Mouse (Mus musculus) thymus, adult 2 months (tissue): Measurements from ENCODE around the gene E2f3. TPM values are rescaled to one million over a fixed set of nuclear protein-coding genes. Genes with fewer than 3 reads are reported as not detected.

Experiments
- DNase-seq: peaks from one replicate; pipeline ENCODE4 v3.0.0; 2021
- H3K27ac ChIP-seq: fragments of 200-500 bp; 2 replicates; pipeline ENCODE4 v1.5.1; 2012; ENCODE audit warnings: low read length, control low read depth; ENCODE audit not compliant: control insufficient read depth, insufficient read depth
- H3K27me3 ChIP-seq: fragments of 200-500 bp; 2 replicates; pipeline ENCODE4 v1.6.1; 2012; ENCODE audit warnings: mild to moderate bottlenecking, low read length, moderate library complexity, mixed read lengths; ENCODE audit not compliant: control insufficient read depth, insufficient read depth
- H3K36me3 ChIP-seq: fragments of 200-500 bp; 2 replicates; pipeline ENCODE4 v1.6.1; 2012; ENCODE audit warnings: mild to moderate bottlenecking, low read length, moderate library complexity; ENCODE audit not compliant: control insufficient read depth, insufficient read depth
- H3K4me1 ChIP-seq: fragments of 200-500 bp; replicated peaks from 2 replicates; pipeline ENCODE4 v1.6.1; 2012; ENCODE audit warnings: low read length; ENCODE audit not compliant: control insufficient read depth, insufficient read depth
- H3K4me3 ChIP-seq: fragments of 200-500 bp; 2 replicates; pipeline ENCODE4 v1.5.1; 2012; ENCODE audit warnings: mild to moderate bottlenecking, low read length, control low read depth, moderate library complexity; ENCODE audit not compliant: control insufficient read depth, insufficient read depth
- CTCF ChIP-seq: fragments of 200-500 bp; IDR thresholded peaks from 2 replicates; pipeline ENCODE4 v1.5.1; 2012; ENCODE audit warnings: mild to moderate bottlenecking, control low read depth, low read length, moderate library complexity, borderline replicate concordance; ENCODE audit not compliant: control insufficient read depth, poor library complexity, insufficient read depth; ENCODE audit errors: extremely low read depth
- POLR2A ChIP-seq: fragments of 200-500 bp; IDR thresholded peaks from 2 replicates; pipeline ENCODE4 v1.6.1; 2012; ENCODE audit warnings: mild to moderate bottlenecking, low read length, control low read depth, moderate library complexity; ENCODE audit not compliant: control insufficient read depth, poor library complexity, insufficient read depth; ENCODE audit errors: extremely low read depth
- WGBS: fragments of 180-500 bp; shearing (Covaris S2); methylation state at CpG from one replicate; pipeline ENCODE4 v1.1.7; 2018; 5-methylcytosine and 5-hydroxymethylcytosine counted together
- polyA plus RNA-seq: library from polyadenylated mRNA; depleted of rRNA; stranded (reverse); fragments of >200 nt; gene quantifications from 2 replicates; pipeline ENCODE4 v1.2.3, GENCODE M21; 2012

E2f3 gene
- polyA plus RNA-seq, 1 experiment = 7.1 TPM

DNA sequence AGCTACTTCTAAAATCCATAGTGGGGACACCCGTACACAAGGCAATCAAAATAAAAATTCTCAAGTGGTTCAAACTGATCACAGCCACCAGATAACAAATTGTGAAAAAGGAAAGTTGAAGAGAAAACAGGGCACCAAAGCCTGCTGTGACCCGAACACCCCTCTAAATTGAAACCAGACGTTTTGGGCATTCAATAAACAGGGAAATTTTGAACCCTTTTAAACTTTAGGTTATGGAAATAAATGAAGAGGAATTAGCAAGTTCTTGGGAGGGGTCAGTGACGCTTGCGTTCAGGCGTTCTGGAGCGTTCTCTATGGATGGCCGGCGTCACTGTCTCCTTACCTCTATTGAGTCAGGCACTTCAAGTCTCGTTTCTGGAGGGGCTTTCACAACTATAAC lies 72.8 kb downstream of the E2f3 start:
- Histone ChIP-seq H3K36me3 (peaks cover 46% of the 10 kb centered on the region), H3K4me1 (no peaks in the 10 kb centered on the region), H3K27ac (no peak overlapping the region), H3K4me3 (no peak overlapping the region), H3K27me3 (no peaks in the 10 kb centered on the region)
- 96% methylated on average over 10 of the region's 10 CpGs for WGBS
- TF ChIP-seq POLR2A (no peak), CTCF (no peak)
- DNase-seq = no peak

DNA sequence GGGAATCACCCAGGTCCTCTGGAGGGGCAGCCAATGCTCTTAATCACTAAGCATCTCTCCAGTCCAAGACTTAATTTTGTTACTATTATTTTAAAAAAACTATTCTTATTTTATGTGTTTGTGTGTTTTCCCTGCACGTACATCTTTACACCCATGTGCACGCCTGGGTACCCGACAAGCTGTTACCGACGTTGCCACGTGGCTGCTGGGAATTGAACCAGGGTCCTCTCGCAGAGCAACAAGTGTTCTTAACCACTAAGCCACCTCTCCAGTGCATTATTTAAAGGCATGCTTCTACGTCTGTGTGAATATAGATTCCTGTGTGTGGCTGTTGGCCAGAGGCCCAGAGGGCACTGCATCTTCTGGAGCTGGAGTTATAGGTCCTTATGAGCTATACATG lies 73.6 kb downstream of the E2f3 start:
- no peak overlapping the region for H3K27ac ChIP-seq
- 97% methylated on average over 8 of the region's 8 CpGs for WGBS
- H3K27me3 ChIP-seq = no peaks in the 10 kb centered on the region
- TF ChIP-seq POLR2A = no peak
- no peak for TF ChIP-seq CTCF
- H3K4me3 ChIP-seq = no peak overlapping the region
- no peak for DNase-seq
- peaks cover 44% of the 10 kb centered on the region for H3K36me3 ChIP-seq
- H3K4me1 ChIP-seq = no peaks in the 10 kb centered on the region

DNA sequence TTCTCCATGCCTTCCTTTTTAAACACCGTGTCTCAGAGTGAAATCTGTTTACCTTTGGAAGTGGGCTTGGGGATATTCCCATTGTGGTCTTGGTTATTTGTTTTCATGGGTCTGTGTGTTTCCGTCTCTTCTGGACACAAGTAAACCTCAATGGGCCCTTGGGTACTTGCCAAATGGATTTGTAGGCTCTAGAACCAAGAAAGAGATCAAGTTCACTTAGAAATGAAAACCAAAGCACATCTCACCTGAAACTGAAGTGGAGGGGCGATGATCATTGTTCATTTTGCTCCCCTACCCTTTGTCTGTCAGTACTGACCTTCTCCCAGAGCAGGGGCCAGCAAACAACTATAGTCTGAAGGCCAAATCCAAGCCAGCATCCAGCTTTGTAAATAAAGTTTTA lies 74.7 kb downstream of the E2f3 start:
- TF ChIP-seq CTCF = no peak
- no peak for TF ChIP-seq POLR2A
- no peaks in the 10 kb centered on the region for H3K27me3 ChIP-seq
- H3K4me1 ChIP-seq = no peaks in the 10 kb centered on the region
- DNase-seq = no peak
- no peak overlapping the region for H3K4me3 ChIP-seq
- H3K27ac ChIP-seq = no peak overlapping the region
- 97% methylated on average over 3 of the region's 3 CpGs for WGBS
- peaks cover 44% of the 10 kb centered on the region for H3K36me3 ChIP-seq

GRCm38 (mm10) chr13:29908431-29908830 lies 77.4 kb downstream of the E2f3 start:
- WGBS = over 99% methylated on average over 9 of the region's 9 CpGs
- Histone ChIP-seq H3K27ac (no peak overlapping the region), H3K36me3 (peaks cover 29% of the 10 kb centered on the region), H3K4me3 (no peak overlapping the region), H3K27me3 (no peaks in the 10 kb centered on the region), H3K4me1 (no peaks in the 10 kb centered on the region)
- TF ChIP-seq CTCF (no peak), POLR2A (no peak)
- DNase-seq = no peak

GRCm38 (mm10) chr13:29907995-29908394 lies 77.9 kb downstream of the E2f3 start:
- no peak for DNase-seq
- WGBS = 96% methylated on average over 9 of the region's 9 CpGs
- peaks cover 29% of the 10 kb centered on the region for H3K36me3 ChIP-seq
- H3K27me3 ChIP-seq = no peaks in the 10 kb centered on the region
- H3K27ac ChIP-seq = no peak overlapping the region
- no peak overlapping the region for H3K4me3 ChIP-seq
- H3K4me1 ChIP-seq = no peaks in the 10 kb centered on the region
- TF ChIP-seq CTCF (no peak), POLR2A (no peak)

DNA sequence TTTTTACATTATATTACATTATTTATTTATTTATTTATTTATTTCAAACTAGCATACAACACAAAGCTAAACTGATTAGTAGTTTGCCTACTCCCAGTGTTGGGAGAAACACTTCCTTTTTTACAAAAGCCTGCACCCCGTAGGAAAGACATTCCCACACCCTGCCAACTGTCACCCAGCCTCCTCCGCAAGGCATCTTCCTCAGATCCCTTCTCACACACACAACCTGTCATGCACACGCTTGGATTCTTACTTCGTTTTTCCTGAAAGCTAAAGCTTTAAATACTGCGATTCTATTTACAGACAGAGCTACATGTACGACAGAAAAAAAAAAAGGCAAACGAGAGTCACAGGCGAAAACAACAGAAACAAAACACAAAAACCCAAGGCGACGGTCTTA lies 79.1 kb downstream of the E2f3 start:
- no peaks in the 10 kb centered on the region for H3K27me3 ChIP-seq
- no peak overlapping the region for H3K27ac ChIP-seq
- TF ChIP-seq CTCF (no peak), POLR2A (no peak)
- H3K4me3 ChIP-seq = no peak overlapping the region
- 96% methylated on average over 10 of the region's 10 CpGs for WGBS
- no peak for DNase-seq
- H3K4me1 ChIP-seq = no peaks in the 10 kb centered on the region
- H3K36me3 ChIP-seq = peaks cover 23% of the 10 kb centered on the region

DNA sequence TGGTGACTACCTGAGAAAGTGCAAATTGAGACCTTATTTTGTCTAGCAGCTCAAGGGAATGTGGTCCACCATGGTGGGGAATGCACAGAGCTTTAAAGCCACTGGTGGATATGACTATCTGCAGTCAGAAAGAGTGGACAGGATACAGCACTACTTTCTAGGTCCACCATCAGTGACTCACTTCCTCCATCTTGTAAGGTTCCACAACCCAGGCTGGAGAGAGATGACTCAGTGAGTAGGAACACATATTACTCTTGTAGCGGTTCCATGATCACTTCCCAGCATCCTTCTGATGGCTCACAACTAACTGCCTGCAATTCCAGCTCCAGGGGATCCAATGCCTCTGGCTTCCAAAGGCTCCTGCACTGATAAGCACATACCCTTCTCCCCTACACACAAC lies 82.5 kb downstream of the E2f3 start:
- H3K4me1 ChIP-seq = no peaks in the 10 kb centered on the region
- no peak for DNase-seq
- no peaks in the 10 kb centered on the region for H3K27me3 ChIP-seq
- TF ChIP-seq POLR2A = no peak
- no peak for TF ChIP-seq CTCF
- 96% methylated on average over 1 of the region's 1 CpGs for WGBS
- H3K36me3 ChIP-seq = peaks cover 3% of the 10 kb centered on the region; the same call in 1 of the 2 replicates
- H3K27ac ChIP-seq = no peak overlapping the region
- no peak overlapping the region for H3K4me3 ChIP-seq
